Mouse (Mus musculus) layer of hippocampus, postnatal 25 days (tissue): ENCODE measurements around the gene Olfr221. TPM values are rescaled to one million over a fixed set of nuclear protein-coding genes. Genes with fewer than 3 reads are reported as not detected.

Experiments
- DNase-seq, 2 experiments: peaks; one replicate each; pipeline ENCODE4 v3.0.0; 2022; ENCODE audit warnings: mixed read lengths in 2 of 2, low spot score in 1 of 2; ENCODE audit errors: extremely low spot score in 1 of 2
- total RNA-seq, 2 experiments: library from RNA; stranded (reverse); gene quantifications; 2 replicates each; pipeline ENCODE4 v1.2.3; 2021

Olfr221 gene
- total RNA-seq, 2 experiments from 2014 or later = not detected

DNA sequence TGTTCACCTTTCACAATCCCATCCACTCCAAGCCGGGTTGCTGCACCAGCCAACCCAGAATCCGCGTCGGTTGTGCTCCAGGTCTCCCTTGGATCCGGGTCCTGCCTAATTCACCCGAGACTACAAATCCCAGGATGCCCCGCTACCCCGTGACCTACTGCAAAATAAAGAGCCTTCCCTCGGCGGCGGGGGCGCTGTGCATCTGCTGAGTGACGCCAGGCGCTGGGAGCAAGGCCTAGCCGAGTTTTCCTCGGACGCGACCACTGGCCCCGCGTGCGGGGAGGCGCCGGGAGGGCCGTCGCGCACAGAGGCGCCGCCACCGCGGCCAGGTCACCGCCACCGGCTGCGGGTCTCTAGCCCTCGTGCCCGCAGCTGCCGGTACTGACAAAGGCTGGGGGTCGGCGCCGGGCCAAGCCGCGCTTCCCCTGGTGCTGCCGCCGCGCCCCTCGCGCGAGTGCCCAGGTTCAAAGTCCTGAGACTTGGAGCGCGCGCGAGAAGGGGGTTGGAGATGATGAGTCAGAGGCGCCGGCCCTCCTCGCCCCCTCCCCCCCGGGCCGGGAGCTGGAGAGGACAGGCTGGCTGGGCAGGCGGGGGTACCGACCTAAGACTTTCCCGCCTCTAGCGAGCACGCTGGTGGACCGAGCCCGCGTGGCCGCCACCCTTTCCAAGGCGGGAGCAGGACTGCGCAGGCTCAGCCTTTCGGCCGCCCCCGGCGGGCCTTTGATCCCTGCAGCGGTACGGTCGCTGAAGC is 22.5 kb downstream of the Olfr221 start:
- DNase-seq = peak; percentile 94 to 97

DNA sequence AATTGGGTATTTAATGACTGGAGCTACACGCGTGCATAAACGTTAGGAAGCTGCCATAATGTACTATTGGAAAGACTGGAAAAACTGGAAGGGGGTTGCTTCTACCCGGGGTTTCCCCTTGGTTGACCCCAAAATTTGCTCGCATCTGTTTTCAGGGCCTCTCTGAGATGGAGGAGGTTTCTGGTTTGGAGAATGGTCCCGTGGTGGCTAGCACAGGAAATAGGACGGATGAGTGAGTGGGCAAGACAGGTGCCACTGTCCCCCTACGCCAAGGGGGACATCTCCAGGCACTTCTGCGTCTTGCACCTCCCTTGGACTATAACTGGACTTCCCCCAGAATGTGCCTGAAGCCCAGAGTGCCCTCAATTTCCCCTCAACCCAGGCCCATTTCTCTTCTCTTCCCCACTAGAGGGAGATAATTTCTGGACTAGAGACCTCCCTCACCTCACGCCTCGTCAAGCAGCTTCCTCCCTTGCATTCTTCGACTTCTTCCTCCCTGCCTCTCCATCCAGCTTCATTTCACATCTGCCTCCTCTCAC is 23.1 kb downstream of the Olfr221 start:
- DNase-seq = no peak

DNA sequence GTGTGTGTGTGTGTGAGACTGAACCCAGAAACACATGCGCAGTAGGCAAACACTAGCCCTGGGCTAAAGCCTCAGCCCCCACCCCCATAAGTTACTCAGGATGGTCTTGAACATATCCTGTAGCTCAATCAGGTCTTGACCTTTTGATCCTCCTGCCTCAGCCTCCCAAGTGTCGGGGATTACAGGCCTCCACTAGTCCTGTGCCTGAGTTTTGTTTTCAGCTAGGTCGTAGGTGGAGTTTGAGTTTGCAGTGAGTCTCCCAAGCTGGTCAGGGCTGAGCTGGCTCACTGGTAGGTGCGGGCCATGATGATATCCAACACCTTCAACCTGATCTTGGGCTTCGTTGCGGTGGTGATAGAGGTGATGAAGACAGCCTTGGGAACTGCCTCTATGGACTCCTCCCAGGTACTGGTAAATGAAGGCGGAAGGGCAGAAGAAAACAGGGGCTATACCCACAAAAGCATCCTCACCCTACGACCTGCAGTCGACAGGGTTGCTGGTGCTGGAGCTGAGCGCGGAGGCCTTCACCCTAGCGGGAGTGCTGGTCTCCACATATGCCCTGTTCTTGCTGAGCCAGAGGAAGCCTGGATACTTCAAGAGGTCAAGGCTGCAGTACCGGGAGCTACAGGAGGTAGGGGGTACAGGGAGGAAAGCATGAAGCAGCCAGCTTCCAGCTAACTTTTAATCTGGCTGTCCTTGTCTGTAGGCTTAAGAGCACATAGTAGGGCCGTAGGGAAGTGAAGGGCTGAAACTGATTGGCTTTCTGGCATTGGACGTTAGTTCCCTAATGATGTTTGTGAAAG is 23.8 kb downstream of the Olfr221 start:
- DNase-seq = no peak

DNA sequence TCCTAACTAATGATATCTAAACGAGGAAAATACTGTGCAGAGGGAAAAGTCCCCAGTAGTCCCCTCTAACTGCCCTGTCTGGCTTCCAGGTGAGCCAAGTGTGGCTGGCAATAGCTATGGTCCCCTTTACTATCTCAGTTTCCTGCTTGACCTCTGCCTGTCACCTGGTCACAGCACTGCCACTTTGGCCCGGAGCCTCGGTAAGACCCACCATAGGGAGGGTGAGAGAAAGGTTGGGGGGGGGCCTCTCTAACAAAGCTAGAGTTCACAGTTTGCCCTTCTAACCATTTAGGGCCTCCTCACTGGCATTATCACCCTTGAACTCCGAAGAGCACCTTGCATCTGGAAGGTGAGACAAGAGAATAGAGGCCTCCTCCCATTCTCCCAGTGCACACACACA is 24.6 kb downstream of the Olfr221 start:
- no peak for DNase-seq

DNA sequence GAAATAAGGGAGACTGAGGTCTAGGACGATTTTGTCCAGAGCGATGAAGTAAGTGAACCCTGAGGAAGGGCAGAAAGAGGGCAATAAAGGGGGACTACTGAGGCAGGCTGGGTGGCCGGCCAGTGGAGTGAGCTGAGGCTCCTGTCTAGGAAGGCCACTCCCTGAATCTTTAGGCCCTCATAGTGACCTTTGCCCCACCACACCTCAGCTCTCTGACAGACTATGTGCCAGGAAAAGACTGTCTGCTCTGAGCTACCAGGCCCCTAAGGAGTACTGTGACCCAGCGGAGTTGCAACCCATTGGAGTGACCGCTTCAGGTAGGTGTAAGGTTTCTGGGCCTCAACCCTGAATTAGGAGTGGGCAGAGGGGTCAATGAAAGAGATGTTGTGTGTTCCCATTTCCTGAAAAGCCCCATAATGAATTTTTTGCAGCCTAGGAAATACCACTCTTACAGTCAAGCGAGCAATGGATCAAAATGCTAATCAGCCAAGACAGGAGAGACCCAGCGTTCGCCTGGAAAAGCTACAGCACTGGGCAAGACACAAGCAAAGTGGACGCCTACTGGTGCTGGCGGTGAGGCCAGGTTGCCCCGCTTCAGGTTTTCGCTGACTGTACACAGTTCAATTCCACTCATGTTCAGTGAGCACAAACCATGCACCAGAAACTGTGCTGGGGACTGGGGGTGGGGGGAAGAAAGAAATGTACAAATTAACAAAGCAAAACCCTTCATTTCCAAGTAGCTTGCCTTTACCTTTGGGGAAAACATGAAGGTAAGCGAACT is 25.4 kb downstream of the Olfr221 start:
- no peak for DNase-seq

DNA sequence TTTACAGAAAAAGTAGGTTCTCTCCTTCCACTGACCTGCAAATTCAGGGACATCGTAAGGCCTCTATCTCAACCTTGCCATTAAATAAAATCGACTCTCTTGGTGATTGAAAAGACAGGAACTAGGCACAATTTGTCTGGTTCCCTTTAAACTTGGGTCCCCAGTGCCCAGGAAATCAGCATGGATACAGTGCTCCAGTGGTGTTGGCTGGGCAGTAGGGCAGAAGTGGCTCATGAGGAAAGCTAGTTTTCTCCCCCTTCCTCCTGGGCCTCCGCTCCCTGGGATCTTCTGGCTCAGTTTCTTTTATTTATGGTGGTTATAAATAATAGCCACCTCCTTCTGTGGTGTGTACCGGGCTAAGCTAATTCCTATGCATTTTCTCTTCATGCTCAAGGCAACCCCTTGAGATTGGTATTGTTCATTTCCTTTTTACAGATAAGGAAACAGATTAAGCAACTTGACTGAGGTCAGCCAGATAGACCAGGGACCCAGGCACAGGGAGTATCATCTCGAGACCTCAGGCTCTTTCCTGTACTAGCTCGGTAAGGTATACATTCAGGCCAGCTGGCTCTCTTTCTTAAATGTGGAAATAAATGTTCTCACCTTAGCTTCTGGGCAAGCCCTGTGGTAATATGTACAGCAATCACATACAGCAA is 26.7 kb downstream of the Olfr221 start, which contains the start of gene Tmem253:
Gene Tmem253, plus strand, starts transcription at position 214 of the 656 bp plus-strand sequence.
- no peak for DNase-seq

DNA sequence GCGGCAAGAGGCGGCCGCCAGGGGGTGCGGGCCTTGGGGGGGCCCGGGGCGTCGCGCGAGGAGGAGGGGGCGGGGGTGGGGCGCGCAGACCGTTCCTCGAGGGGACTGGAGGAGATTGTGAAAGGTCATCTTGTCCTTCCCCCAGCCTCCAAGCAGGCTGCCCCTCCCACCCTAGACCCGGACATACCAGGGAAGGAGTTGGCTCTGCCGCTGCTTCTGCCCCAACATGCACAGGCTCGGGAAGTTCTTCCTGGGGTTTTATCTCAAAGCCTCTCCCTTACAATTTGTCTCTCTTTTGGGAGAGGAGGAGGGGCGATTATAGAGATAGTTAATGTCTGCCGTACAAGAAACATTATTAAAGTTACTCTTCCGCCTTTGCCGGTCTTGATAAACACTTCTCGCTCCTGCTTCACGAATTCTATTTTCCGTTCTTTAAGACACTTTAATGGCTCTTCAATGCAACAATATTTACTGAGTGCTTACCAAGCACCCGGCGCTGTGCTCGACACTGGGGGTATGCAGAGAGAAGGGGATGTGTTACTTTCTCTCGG is 27.4 kb downstream of the Olfr221 start:
- DNase-seq = no peak

DNA sequence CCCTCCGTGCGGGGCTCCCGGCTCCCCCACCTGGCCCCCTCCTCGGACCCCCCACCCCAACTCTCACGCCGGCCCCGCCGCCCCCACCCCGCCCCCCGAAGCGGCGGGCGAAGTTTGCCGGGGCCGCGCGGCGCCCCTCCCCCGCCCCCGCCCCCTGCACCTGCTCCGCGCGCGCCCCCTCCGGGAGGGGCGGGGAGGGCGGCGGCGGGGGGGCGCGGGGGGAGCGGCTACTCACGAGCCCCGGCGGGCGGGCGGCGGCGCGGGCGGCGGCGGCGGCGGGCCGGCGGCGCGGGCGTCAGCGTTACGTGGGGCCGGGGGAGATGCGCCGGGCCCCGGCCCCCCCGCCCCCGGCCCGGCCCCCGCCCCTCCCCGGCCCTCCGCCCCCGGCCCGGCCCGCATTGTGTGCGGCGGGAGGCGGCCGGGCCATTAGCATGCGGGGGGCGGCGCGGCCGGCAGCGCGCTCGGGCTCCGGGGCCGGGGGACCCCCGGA is 27.9 kb downstream of the Olfr221 start:
- DNase-seq = no peak

DNA sequence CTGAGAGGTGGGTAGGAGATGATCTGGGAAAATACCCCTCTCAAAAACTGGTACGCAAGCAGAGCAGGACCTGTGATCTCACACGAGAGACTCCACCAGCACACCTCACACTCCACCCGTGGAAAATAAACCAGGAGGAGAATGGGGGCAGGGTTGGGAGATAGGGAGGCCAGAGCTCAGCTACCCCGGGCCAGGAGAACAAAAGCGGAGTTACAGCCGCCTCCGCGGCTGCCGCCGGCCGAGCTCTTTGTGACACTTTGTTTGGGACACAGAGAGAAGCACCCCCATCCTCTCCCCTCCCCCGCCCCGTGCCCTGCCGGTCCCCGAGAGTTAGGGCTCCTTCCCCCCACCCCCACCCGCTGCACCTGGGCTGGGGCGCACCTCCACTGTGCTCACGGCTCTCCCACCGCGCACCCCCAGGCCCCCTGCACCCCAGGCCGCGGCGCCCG is 28.5 kb downstream of the Olfr221 start:
- no peak for DNase-seq

DNA sequence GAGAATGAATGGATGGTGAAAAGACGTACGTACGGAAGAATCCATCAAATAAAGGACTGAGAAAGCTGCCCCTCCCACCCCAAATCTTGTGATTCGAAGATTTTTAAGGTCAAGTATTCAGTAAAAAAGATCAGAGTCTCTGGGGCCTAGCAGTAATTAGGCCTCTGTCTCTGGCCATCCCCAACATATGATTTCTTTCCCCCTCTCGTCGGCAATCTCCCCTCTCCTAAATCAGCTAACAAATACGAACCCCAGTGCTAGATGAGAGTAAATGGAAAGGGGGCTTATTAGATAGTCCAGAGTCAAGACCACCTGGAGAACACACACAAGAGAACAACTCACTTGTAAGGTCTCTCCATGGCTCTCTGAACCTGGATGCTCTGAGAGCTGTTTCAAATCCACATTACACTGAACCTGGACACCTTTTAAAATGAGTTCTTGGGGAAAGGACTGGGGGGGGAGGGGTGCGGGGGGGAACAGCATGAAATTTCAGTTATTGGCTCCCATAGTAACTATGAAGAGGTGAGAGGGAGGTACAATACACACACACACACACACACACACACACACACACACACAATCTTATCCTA is 29.1 kb downstream of the Olfr221 start:
- no peak for DNase-seq

DNA sequence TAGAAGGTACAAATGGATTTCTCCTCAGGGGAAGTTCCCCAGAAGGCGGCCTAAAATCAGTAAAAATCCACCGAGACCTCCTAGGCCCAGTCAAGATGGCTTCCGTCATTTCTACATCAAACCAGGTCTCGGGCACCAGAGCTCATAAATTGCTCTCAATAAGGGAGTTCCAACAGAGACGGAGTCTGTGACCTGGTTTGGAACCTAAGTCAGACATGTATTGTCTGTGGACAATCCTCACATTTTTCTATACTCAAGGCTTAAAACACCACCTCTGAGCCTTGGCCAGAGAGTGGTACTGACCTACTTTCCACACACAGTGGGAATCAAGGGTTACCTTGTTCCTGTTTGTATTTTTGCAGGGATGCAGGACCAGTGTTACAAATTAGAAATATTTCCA is 29.7 kb downstream of the Olfr221 start:
- no peak for DNase-seq

DNA sequence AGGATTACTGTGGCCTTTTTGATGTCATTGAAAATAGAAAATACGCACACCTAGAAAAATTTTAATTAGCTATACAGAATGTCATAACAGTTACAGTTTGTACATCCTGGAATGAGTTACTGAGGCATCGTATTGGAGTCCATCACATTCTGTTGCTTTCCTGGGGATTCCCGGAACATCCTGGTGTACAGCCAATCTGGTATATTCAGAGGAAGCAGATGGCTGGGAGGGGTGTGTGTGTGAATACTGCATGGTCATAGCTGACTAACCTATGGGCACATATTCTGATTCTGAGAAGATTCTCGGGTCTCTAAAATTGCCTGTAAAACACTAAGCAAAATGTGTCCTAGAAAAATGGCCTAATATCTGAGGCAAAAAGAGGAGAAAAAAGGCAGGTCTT is 30.2 kb downstream of the Olfr221 start:
- no peak for DNase-seq

DNA sequence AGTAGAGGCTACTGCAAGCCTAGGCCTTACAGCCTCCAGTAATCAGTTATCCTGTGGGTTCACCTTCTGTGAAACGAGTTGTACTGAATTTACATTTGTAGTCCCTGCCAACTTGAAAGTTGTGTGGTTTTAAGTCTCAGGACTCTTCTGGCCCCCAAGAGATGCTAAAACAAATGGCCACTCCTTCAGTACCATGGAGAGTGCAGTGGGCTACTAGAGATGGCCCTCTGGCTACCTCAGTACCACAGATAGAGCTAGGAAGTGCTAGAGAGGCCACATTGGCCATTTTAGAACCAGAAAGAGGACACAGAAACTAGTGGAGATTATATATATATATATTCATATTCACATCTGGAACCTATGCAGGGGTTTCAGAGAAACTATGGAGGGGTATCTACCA is 30.6 kb downstream of the Olfr221 start:
- no peak for DNase-seq

DNA sequence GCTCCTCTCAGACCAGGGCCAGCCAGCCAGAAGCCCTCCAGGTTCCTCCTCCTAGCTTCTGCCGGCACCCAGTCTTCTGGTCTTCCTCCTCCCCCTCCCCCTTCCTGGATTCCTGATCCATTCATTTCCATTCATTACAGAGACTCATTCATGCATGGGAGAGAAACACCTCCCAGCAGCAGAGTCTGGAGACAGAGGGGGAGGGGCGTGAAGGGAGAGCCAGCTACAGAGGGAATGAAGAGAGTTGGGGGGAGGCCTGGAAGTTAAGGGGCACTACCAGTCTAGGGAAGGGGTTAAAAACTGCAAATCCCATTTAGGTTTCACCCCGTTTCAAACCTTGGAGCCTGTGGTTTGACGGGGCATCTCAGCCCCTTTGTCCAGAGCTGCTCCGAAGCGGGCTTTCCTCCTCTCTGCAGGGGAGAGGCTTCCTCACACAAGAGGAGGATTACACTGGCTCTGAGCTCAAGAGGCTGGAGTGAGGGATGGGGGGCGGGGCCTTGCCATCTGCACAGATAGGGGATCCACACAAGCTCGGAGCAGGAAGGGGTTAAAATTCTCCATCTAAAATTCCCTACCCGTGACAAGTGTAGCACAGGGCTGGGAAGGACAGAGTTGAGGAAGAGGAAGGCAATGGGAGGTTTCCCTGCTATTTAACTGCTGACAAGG is 31.7 kb downstream of the Olfr221 start:
- DNase-seq = peak in 1 of 2 experiments; percentile 49

DNA sequence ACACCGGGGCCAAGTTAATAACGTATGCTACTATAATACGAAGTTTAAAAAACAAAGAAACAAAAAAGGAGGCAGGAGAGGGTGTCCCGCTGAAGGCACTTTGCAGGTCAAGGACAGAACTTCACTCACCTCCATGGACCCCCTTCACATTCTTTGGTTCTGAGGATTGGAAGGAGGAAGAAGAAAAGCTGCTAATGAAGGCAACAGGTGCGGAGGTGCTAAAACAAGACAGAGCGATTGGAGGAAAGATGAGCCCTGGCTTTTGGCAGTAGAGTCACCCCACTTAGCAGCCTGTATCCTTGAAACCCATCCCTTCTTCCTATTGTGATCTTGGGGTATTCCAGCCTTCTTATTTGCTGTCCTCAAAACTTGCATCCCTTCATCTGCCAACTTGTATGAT is 32.4 kb downstream of the Olfr221 start:
- DNase-seq = no peak

DNA sequence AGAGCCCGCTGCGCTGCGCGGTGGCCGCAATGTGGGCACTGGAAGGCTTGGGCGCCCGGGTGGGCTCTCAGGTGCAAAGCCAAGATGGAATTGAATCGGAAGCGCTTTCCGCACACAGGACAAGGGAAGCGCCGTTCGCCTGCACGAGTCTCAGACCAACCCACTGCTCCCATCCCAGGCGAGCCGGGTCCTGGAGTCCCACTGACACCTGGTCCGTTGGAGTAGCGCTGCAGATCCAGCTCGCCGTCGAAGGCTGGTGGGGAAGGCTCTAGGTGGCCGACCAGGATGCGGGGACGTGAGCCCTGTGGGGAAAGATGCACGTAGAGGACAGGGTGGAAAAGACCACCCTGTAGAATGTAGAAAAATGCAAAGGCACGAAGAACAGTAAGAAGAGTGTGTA is 32.9 kb downstream of the Olfr221 start:
- no peak for DNase-seq

DNA sequence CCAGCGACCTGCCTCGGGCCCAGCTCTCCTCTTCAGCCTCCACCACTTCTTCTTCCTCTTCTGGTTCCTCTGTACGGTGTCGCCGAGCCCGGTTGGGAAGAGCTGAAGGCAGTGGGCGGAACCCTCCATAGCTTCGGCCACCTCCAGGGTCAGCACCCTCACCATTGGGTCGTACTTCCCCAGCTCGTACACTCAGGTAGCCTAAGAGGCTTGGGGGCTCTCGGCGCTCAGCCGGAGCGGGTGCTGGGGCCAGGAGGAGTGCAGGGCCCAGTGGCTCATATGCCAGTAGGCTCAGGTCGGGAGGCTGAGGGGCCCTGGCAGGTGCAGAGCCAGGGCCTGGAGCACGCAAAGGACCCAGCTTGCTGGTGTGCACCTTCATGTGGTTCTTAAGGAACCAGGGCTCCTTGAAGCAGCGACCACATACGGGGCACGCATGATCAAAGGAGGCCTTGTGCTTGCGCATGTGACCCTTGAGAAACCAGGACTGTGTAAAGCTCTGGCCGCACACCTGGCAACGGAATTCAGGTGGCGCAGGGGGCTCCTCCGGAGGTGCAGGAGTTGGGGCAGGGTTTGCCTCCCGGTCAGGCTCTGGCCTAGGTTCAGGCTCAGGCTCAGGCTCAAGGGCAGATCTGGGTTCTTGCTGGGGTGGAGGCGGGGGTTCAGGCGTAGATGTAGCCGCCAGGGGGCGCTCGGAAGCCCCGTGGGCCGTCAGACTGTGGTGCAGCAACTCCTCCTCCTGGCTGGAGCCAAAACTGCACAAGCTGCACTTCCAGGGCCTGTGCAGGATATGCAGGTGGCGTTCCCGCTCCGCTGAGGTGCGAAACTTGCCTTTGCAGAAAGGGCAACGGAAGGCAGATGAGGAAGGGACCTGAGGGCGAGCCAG is 33.7 kb downstream of the Olfr221 start:
- DNase-seq = peak; percentile 94 to 97

DNA sequence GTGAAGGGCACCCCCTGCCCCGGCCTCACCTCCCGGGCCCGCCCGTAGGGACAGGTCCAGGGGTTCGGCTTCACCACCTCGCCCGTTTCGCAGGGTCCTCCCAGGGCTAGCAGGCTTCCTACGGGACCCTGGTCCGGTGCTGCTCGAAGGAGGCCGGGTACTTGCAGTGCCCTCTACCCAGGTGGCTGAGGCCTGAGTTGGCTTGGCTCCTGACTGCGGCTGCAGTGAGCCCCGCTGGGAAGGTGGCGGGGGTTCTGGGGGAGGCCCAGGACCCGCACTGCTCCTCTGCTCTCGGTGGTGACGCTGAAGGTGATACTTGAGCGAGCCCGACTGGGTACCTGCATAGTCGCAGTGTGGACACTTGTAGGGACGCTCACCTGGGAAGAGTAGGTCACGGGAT is 35.5 kb downstream of the Olfr221 start:
- DNase-seq = no peak
